Mouse (Mus musculus): ENCODE results near the gene Trim50. TPM values are rescaled to one million over a fixed set of nuclear protein-coding genes. Genes with fewer than 3 reads are reported as not detected.
A peak's percentile ranks its signal among the peaks of the same experiment; 100 is the strongest.

The Trim50 gene
- total RNA-seq, 2 experiments from 2014 or later: 0.40 TPM; not detected in 1

GRCm38 (mm10) chr5:135369787-135370654 lies 16.9 kb downstream of the Trim50 start, which contains the start of gene Nsun5:
Nsun5 (plus strand) TSS chr5:135369953.
- peak; percentile 95 to 98 for DNase-seq

GRCm38 (mm10) chr5:135371195-135371594 lies 18.1 kb downstream of the Trim50 start:
- DNase-seq: no peak

- DNase-seq: no peak
Observed at GRCm38 (mm10) chr5:135373601-135374000, 20.5 kb downstream of the Trim50 start.

- peak; percentile 27 to 34 for DNase-seq
Observed at GRCm38 (mm10) chr5:135375167-135375566, 22.1 kb downstream of the Trim50 start.

- DNase-seq: no peak
Observed at GRCm38 (mm10) chr5:135376341-135376740, 23.2 kb downstream of the Trim50 start.

DNA sequence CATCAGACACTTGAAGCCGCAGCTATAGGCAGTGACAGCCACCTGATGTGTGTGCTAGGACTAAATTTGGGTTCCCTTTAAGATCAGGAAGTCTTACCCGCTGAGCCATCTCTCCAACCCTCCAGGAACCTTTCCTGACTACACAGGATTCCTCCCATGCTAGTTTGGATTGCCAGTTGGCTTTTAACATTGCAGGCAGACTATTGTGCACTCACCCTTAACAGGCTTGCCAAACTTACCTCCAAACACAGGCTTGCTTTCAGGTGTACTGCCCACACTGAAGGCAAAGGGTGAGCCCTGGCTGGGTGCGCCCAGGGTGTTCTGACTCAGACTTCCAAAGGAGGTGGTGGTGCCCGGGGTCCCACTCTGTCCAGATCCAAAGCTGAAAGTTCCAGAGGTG lies 27.6 kb downstream of the Trim50 start:
- DNase-seq: no peak

- peak; percentile 47 to 79 for DNase-seq
Observed at GRCm38 (mm10) chr5:135381356-135381925, 28.3 kb downstream of the Trim50 start.

DNA sequence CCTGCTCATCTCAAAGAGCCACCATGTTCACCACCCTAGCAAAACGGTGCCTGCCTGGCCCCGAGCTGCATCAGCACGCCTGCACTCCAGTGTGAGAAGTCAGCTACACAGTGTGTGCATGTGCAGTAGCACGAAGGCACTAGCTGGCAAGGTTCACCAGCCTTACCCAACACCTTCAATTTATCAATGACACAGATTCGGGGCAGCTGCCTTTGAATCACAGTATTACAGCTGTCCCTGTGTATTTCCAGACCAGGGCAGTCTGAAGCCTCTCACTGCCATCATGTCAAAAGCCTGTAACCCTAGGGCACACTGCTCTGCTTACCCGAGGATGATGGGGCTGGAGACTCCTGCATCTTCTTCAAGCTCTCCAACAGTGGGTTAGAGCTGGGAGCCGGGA lies 29.7 kb downstream of the Trim50 start:
- no peak for DNase-seq

DNA sequence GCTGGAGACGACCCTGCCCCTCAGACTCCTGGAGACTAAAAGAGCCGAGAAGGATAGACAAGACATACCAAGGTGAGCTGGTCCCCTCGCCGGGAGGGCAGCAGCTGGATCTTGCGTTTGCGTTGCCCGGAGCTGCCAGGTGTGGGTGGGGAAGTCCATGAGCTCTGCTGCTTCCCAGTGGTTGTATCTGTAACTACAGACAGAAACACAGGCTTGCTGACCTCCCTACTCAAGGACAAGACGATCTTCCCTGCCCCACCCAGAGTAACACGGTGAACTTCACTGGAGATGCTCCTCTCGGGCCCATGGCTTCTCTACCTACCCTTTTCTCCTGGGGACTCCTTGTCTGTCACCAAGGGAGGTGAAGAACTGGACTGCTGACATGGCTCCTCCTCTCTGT lies 30.7 kb downstream of the Trim50 start:
- DNase-seq: no peak

- DNase-seq: peak; percentile 84 to 85
Observed at GRCm38 (mm10) chr5:135394004-135394823, 41.1 kb downstream of the Trim50 start, which contains the start of gene Pom121. Pom121 (minus strand) TSS chr5:135394546.

GRCm38 (mm10) chr5:135395826-135396225 lies 42.7 kb downstream of the Trim50 start:
- peak; percentile 32 to 48 for DNase-seq

GRCm38 (mm10) chr5:135399382-135399781 lies 46.3 kb downstream of the Trim50 start:
- no peak for DNase-seq

GRCm38 (mm10) chr5:135400244-135400643 lies 47.1 kb downstream of the Trim50 start:
- peak; percentile 69 to 91 for DNase-seq

DNA sequence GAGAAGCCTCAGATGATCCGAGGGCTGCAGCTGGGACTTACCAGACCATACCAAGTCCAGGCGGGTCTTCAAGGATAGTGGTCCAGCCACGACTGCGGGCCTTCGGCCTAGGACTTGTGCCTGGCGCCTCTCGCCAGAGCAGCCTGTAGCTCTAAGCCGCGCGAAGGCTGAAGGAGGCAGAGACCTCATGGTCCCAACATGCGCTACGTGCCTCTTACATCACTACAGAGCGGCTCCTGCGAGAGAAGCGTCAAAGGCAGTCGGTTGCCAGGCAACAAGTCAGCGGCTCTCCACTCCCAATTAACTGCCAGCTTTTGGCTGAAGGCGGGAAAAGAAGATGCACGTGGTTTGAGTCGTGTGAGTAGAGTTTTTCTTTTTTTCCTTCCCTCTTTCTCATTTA lies 51.5 kb downstream of the Trim50 start:
- no peak for DNase-seq

- DNase-seq: no peak
Observed at GRCm38 (mm10) chr5:135405437-135405836, 52.3 kb downstream of the Trim50 start.

DNA sequence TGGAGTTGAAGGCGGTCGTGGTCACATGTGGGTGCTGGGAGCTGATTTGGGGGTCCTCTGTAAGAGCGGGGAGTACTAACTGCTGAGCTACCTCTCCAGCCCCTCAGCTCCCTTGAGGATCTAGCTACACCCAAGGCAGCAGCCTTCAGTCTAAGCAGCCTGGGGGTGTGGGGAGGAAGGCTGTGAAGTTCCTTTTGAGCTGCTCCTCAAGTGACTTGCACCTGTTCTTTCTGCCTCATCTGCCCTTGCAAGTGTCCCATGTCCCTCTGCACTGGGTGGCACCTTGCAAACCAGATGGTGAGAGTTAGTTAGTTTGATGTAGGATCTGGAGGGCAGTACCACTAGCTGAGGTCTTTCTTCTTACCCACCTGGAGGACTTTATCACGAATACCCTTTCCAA lies 55.0 kb downstream of the Trim50 start:
- no peak for DNase-seq

- DNase-seq: no peak
Observed at GRCm38 (mm10) chr5:135410266-135410665, 57.2 kb downstream of the Trim50 start.

Small RNA genes lying within 50 kb of the gene (microRNA-seq; reads per million reads assigned to microRNA genes)
- 0.54 to 1.1 reads per million in 2 experiments for gene Mir7033

Other genes with a start within 250 kb of the Trim50 start
- 10 to 100 TPM in 1 of 2 experiments, 1 to 10 TPM in 1; 9.5 to 11.3 TPM for gene Tbl2, start 203.6 kb upstream of the Trim50 start, total RNA-seq (2021)
- 10 to 100 TPM; 47.0 to 47.8 TPM for gene Bcl7b, start 185.0 kb upstream of the Trim50 start, total RNA-seq (2021)
- gene Baz1b, start 166.0 kb upstream of the Trim50 start, total RNA-seq (2021): 10 to 100 TPM; 39.2 to 43.7 TPM
- 1 to 10 TPM; 1.6 to 2.2 TPM for gene Fzd9, start 102.1 kb upstream of the Trim50 start, total RNA-seq (2021)
- gene Fkbp6, start 3.3 kb upstream of the Trim50 start, total RNA-seq (2021): under 1 TPM; 0.36 to 0.57 TPM
- gene Nsun5, start 16.7 kb downstream of the Trim50 start, total RNA-seq (2021): 10 to 100 TPM; 17.1 TPM
- gene Pom121, start 41.3 kb downstream of the Trim50 start, total RNA-seq (2021): 10 to 100 TPM; 11.4 to 12.4 TPM
- 10 to 100 TPM; 19.9 to 24.4 TPM for gene Hip1, start 191.8 kb downstream of the Trim50 start, total RNA-seq (2021)
- not detected for gene Ccl26, start 210.3 kb downstream of the Trim50 start, total RNA-seq (2021)
- 1 to 10 TPM; 2.3 to 2.7 TPM for gene Ccl24, start 219.8 kb downstream of the Trim50 start, total RNA-seq (2021)